Mouse (Mus musculus) intestine, postnatal 0 days (tissue): ENCODE results near the gene Klhl2. TPM values are rescaled to one million over a fixed set of nuclear protein-coding genes. Genes with fewer than 3 reads are reported as not detected.

ENCODE experiments used
- ATAC-seq: fragments of 200-750 bp; cut with Nextera tagmentation; 2 replicates; pipeline ENCODE4 v1.8.0; 2017; ENCODE audit warnings: mild to moderate bottlenecking, moderate TSS enrichment, moderate library complexity
- H3K27ac ChIP-seq: fragments of 300-500 bp; sonication (generic); 2 replicates; pipeline ENCODE4 v1.5.1; 2014; ENCODE audit warnings: mild to moderate bottlenecking, low read depth, low read length, moderate library complexity
- H3K27me3 ChIP-seq: fragments of 300-500 bp; sonication (generic); replicated peaks from 2 replicates; pipeline ENCODE4 v1.6.1; 2014; ENCODE audit warnings: low read length, mixed read lengths; ENCODE audit not compliant: control insufficient read depth, insufficient read depth
- H3K36me3 ChIP-seq: fragments of 300-500 bp; sonication (generic); 2 replicates; pipeline ENCODE4 v1.6.1; 2014; ENCODE audit warnings: mild to moderate bottlenecking, moderate library complexity; ENCODE audit not compliant: control insufficient read depth, insufficient read depth
- H3K4me1 ChIP-seq: fragments of 300-500 bp; sonication (generic); replicated peaks from 2 replicates; pipeline ENCODE4 v1.6.1; 2014; ENCODE audit warnings: antibody characterized with exemption, low read length, mixed read lengths; ENCODE audit not compliant: control insufficient read depth, insufficient read depth
- H3K4me2 ChIP-seq: fragments of 300-500 bp; sonication (generic); replicated peaks from 2 replicates; pipeline ENCODE4 v1.6.1; 2014; ENCODE audit warnings: low read depth, mild to moderate bottlenecking, moderate library complexity
- H3K4me3 ChIP-seq: fragments of 300-500 bp; sonication (generic); 2 replicates; pipeline ENCODE4 v1.5.1; 2014; ENCODE audit warnings: low read depth, low read length
- H3K9ac ChIP-seq: fragments of 300-500 bp; sonication (generic); 2 replicates; pipeline ENCODE4 v1.6.1; 2014; ENCODE audit warnings: mild to moderate bottlenecking, low read depth, low read length
- H3K9me3 ChIP-seq: fragments of 300-500 bp; sonication (generic); 2 replicates; pipeline ENCODE4 v1.6.1; 2016; ENCODE audit warnings: mixed run types; ENCODE audit not compliant: control insufficient read depth
- CTCF ChIP-seq: sonication (generic); IDR thresholded peaks from 2 replicates; pipeline ENCODE4 v1.5.1; 2016; ENCODE audit warnings: low read depth, mild to moderate bottlenecking, control low read depth, antibody characterized with exemption, moderate library complexity
- WGBS: fragments of 180-500 bp; shearing (Covaris S2); extraction: QIAGEN DNeasy Blood & Tissue Kit; methylation state at CpG from one replicate; pipeline ENCODE4 v1.1.7; 2014; 5-methylcytosine and 5-hydroxymethylcytosine counted together
- polyA plus RNA-seq: library from polyadenylated mRNA; unstranded; fragments of >200 nt; fragmentation: Nextera tagmentation; extraction: Ambion mirVana; gene quantifications from 2 replicates; pipeline ENCODE4 v1.2.1, GENCODE M21; 2015

Klhl2 gene
- polyA plus RNA-seq, 1 experiment from 2014 or later: 9.9 TPM

- H3K9ac ChIP-seq: no peak overlapping the region
- H3K4me3 ChIP-seq: no peak overlapping the region
- ATAC-seq: no peak
- 90% methylated on average over 3 of the region's 3 CpGs for WGBS
- no peaks in the 10 kb centered on the region for H3K4me1 ChIP-seq
- no peak overlapping the region for H3K4me2 ChIP-seq
- H3K27me3 ChIP-seq: no peaks in the 10 kb centered on the region
- H3K9me3 ChIP-seq: no peaks in the 10 kb centered on the region
- H3K27ac ChIP-seq: no peak overlapping the region
- H3K36me3 ChIP-seq: no peaks in the 10 kb centered on the region
- no peak for TF ChIP-seq CTCF
Measured at GRCm38 (mm10) chr8:64798503-64798902, 51.3 kb downstream of the Klhl2 start.

GRCm38 (mm10) chr8:64797751-64798150 lies 52.1 kb downstream of the Klhl2 start:
- H3K4me2 ChIP-seq: no peak overlapping the region
- 84% methylated on average over 10 of the region's 10 CpGs for WGBS
- H3K4me1 ChIP-seq: no peaks in the 10 kb centered on the region
- no peak overlapping the region for H3K4me3 ChIP-seq
- TF ChIP-seq CTCF: no peak
- no peak overlapping the region for H3K9ac ChIP-seq
- no peaks in the 10 kb centered on the region for H3K36me3 ChIP-seq
- no peak overlapping the region for H3K27ac ChIP-seq
- ATAC-seq: no peak
- no peaks in the 10 kb centered on the region for H3K27me3 ChIP-seq
- no peaks in the 10 kb centered on the region for H3K9me3 ChIP-seq

- ATAC-seq: peak; percentile 55; the same call in 1 of the 2 replicates
- no peaks in the 10 kb centered on the region for H3K27me3 ChIP-seq
- no peak for TF ChIP-seq CTCF
- H3K4me2 ChIP-seq: no peak overlapping the region
- H3K27ac ChIP-seq: no peak overlapping the region
- WGBS: 57% methylated on average over 4 of the region's 4 CpGs
- H3K9me3 ChIP-seq: no peaks in the 10 kb centered on the region
- no peaks in the 10 kb centered on the region for H3K4me1 ChIP-seq
- no peaks in the 10 kb centered on the region for H3K36me3 ChIP-seq
- no peak overlapping the region for H3K4me3 ChIP-seq
- H3K9ac ChIP-seq: no peak overlapping the region
Measured at GRCm38 (mm10) chr8:64791250-64791881, 58.5 kb downstream of the Klhl2 start.

- no peaks in the 10 kb centered on the region for H3K9me3 ChIP-seq
- no peaks in the 10 kb centered on the region for H3K27me3 ChIP-seq
- WGBS: 29% methylated on average over 2 of the region's 2 CpGs
- H3K9ac ChIP-seq: no peak overlapping the region
- H3K4me3 ChIP-seq: no peak overlapping the region
- no peak for TF ChIP-seq CTCF
- H3K36me3 ChIP-seq: no peaks in the 10 kb centered on the region
- no peak overlapping the region for H3K4me2 ChIP-seq
- ATAC-seq: 0 out of 2 replicates have a peak, but pooled peaks have one; percentile 31
- no peak overlapping the region for H3K27ac ChIP-seq
- no peaks in the 10 kb centered on the region for H3K4me1 ChIP-seq
Measured at GRCm38 (mm10) chr8:64790418-64790817, 59.4 kb downstream of the Klhl2 start.

- no peaks in the 10 kb centered on the region for H3K9me3 ChIP-seq
- H3K4me3 ChIP-seq: no peak overlapping the region
- no peak for TF ChIP-seq CTCF
- no peak overlapping the region for H3K27ac ChIP-seq
- no peaks in the 10 kb centered on the region for H3K27me3 ChIP-seq
- no peak overlapping the region for H3K9ac ChIP-seq
- no peaks in the 10 kb centered on the region for H3K36me3 ChIP-seq
- H3K4me2 ChIP-seq: no peak overlapping the region
- ATAC-seq: no peak
- no peaks in the 10 kb centered on the region for H3K4me1 ChIP-seq
- 89% methylated on average over 4 of the region's 4 CpGs for WGBS
Measured at GRCm38 (mm10) chr8:64788715-64789114, 61.1 kb downstream of the Klhl2 start.

- ATAC-seq: no peak
- no peak for TF ChIP-seq CTCF
- H3K4me3 ChIP-seq: no peak overlapping the region
- 92% methylated on average over 2 of the region's 2 CpGs for WGBS
- H3K9me3 ChIP-seq: no peaks in the 10 kb centered on the region
- no peaks in the 10 kb centered on the region for H3K4me1 ChIP-seq
- no peak overlapping the region for H3K27ac ChIP-seq
- no peak overlapping the region for H3K9ac ChIP-seq
- no peak overlapping the region for H3K4me2 ChIP-seq
- no peaks in the 10 kb centered on the region for H3K27me3 ChIP-seq
- no peaks in the 10 kb centered on the region for H3K36me3 ChIP-seq
Measured at GRCm38 (mm10) chr8:64786801-64787200, 63.0 kb downstream of the Klhl2 start.
